Mouse (Mus musculus): ENCODE data around the gene Ldoc1. TPM values are rescaled to one million over a fixed set of nuclear protein-coding genes. Genes with fewer than 3 reads are reported as not detected.

Ldoc1 gene
- polyA plus RNA-seq (2012) = not detected in 2 replicates

GRCm38 (mm10) chrX:61709302-61710033, at the start of gene Ldoc1:
TSS of gene Ldoc1 (plus strand) at chrX:61709497.

